Mouse (Mus musculus): ENCODE results near the gene Nktr. TPM values are rescaled to one million over a fixed set of nuclear protein-coding genes. Genes with fewer than 3 reads are reported as not detected.

The Nktr gene
- polyA plus RNA-seq, 1 experiment from 2014 or later = 64.6 TPM

DNA sequence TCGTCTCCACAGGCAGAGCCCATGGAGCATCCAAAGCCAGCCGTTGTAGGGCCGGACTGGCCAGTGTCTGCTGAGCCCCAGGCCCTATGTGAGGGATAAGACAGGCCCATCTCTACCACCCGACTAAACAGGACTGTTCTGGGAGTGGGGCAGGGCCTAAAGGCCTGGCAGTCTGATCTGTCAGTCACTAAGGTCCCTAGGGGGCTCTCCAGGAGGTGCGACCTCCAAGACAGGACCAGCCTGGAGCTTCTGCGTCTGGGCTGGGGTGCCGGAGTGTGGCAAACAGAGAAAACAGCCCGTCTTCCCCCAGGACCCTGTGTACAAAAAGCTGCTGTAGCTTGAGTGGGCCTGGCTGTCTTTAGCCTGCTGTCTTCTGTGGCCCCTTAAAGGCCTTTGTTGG, 42.8 kb downstream of the Nktr start:
- ATAC-seq (replicated peaks; ENCODE audit: insufficient number of reproducible peaks, low FRiP score, low TSS enrichment) = no peak
- Histone ChIP-seq H3K9me3 (replicated peaks; ENCODE audit: control insufficient read depth, low read length) (no peaks in the 10 kb centered on the region), H3K4me1 (ENCODE audit: control insufficient read depth, insufficient read depth, low read length) (peaks cover 30% of the 10 kb centered on the region), H3K36me3 (ENCODE audit: control insufficient read depth, insufficient read depth, low read length) (peaks cover 24% of the 10 kb centered on the region), H3K4me3 (ENCODE audit: low read depth, low read length) (no peak overlapping the region), H3K27me3 (ENCODE audit: control insufficient read depth, insufficient read depth, low read length) (no peaks in the 10 kb centered on the region; the same call in 1 of the 2 replicates), H3K27ac (ENCODE audit: low read depth, low read length) (no peak overlapping the region), H3K4me2 (no peak overlapping the region), H3K9ac (ENCODE audit: low read depth, low read length) (no peak overlapping the region)
- 66% methylated on average over 8 of the region's 8 CpGs for WGBS (ENCODE audit: insufficient replicate concordance)

DNA sequence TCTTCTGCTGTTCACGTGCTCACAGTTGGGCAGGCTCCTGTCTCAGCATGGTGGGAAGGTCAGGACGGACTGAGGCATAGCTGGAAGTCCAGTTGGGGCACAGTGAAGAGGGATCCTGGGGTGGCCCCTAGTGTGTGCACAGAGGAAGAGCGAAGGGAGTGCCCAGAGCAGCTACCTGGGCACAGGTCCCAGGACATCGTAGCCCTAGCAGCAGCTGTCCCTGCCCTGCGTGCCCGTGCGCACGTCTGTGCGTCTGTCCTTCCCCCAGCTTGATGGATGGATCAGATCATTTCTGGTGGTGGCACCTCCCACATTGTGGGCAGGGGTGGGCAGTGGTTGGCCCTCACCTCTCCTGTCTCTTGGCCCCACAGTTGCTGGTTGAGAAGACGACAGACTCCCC, 43.3 kb downstream of the Nktr start:
- Histone ChIP-seq H3K9ac (ENCODE audit: low read depth, low read length) (no peak overlapping the region), H3K27me3 (ENCODE audit: control insufficient read depth, insufficient read depth, low read length) (no peaks in the 10 kb centered on the region; the same call in 1 of the 2 replicates), H3K4me2 (no peak overlapping the region), H3K36me3 (ENCODE audit: control insufficient read depth, insufficient read depth, low read length) (peaks cover 24% of the 10 kb centered on the region), H3K27ac (ENCODE audit: low read depth, low read length) (no peak overlapping the region), H3K4me1 (ENCODE audit: control insufficient read depth, insufficient read depth, low read length) (peaks cover 30% of the 10 kb centered on the region), H3K4me3 (ENCODE audit: low read depth, low read length) (no peak overlapping the region), H3K9me3 (replicated peaks; ENCODE audit: control insufficient read depth, low read length) (no peaks in the 10 kb centered on the region)
- ATAC-seq (replicated peaks; ENCODE audit: insufficient number of reproducible peaks, low FRiP score, low TSS enrichment) = no peak
- 84% methylated on average over 10 of the region's 10 CpGs for WGBS (ENCODE audit: insufficient replicate concordance)

DNA sequence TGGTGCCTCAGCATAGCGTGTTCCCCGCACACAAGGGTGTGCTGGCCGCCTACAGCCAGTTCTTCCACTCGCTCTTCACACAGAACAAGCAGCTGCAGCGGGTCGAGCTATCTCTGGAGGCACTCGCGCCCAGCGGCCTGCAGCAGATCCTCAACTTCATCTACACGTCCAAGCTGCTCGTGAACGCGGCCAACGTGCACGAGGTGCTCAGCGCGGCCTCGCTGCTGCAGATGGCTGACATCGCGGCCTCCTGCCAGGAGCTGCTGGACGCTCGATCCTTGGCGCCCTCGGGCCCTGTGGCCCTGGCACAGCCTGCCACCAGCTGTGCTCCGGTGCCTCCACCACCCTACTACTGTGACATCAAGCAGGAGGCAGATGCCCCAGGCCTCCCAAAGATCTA, 43.8 kb downstream of the Nktr start:
- H3K4me1 ChIP-seq (ENCODE audit: control insufficient read depth, insufficient read depth, low read length) = peaks cover 28% of the 10 kb centered on the region
- no peaks in the 10 kb centered on the region for H3K9me3 ChIP-seq (replicated peaks; ENCODE audit: control insufficient read depth, low read length)
- H3K4me3 ChIP-seq (ENCODE audit: low read depth, low read length) = no peak overlapping the region
- ATAC-seq (replicated peaks; ENCODE audit: insufficient number of reproducible peaks, low FRiP score, low TSS enrichment) = no peak
- WGBS (ENCODE audit: insufficient replicate concordance) = 85% methylated on average over 25 of the region's 25 CpGs
- H3K9ac ChIP-seq (ENCODE audit: low read depth, low read length) = no peak overlapping the region
- peaks cover 24% of the 10 kb centered on the region for H3K36me3 ChIP-seq (ENCODE audit: control insufficient read depth, insufficient read depth, low read length)
- H3K27ac ChIP-seq (ENCODE audit: low read depth, low read length) = no peak overlapping the region
- no peaks in the 10 kb centered on the region; the same call in 1 of the 2 replicates for H3K27me3 ChIP-seq (ENCODE audit: control insufficient read depth, insufficient read depth, low read length)
- H3K4me2 ChIP-seq = no peak overlapping the region

DNA sequence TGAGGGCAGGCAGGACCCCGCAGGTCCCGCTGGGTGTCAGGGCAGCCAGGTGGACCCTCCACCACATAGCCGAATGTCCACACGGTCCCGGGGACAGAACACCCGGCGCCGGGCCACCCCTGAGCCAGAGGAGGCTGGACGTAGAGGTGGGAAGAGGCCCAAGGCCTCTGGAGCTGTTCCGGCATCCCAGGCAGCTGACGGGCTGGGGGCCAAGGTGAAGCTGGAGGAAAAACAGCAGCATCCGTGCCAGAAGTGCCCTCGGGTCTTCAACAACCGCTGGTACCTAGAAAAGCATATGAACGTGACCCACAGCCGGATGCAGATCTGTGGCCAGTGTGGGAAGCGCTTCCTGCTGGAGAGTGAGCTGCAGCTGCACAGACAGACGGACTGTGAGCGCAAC, 44.7 kb downstream of the Nktr start:
- 82% methylated on average over 19 of the region's 19 CpGs for WGBS (ENCODE audit: insufficient replicate concordance)
- no peak overlapping the region for H3K4me2 ChIP-seq
- no peaks in the 10 kb centered on the region for H3K9me3 ChIP-seq (replicated peaks; ENCODE audit: control insufficient read depth, low read length)
- no peak overlapping the region for H3K27ac ChIP-seq (ENCODE audit: low read depth, low read length)
- H3K36me3 ChIP-seq (ENCODE audit: control insufficient read depth, insufficient read depth, low read length) = peaks cover 24% of the 10 kb centered on the region
- no peak overlapping the region for H3K4me3 ChIP-seq (ENCODE audit: low read depth, low read length)
- H3K9ac ChIP-seq (ENCODE audit: low read depth, low read length) = no peak overlapping the region
- H3K4me1 ChIP-seq (ENCODE audit: control insufficient read depth, insufficient read depth, low read length) = peaks cover 20% of the 10 kb centered on the region
- no peaks in the 10 kb centered on the region for H3K27me3 ChIP-seq (ENCODE audit: control insufficient read depth, insufficient read depth, low read length)
- ATAC-seq (replicated peaks; ENCODE audit: insufficient number of reproducible peaks, low FRiP score, low TSS enrichment) = no peak

DNA sequence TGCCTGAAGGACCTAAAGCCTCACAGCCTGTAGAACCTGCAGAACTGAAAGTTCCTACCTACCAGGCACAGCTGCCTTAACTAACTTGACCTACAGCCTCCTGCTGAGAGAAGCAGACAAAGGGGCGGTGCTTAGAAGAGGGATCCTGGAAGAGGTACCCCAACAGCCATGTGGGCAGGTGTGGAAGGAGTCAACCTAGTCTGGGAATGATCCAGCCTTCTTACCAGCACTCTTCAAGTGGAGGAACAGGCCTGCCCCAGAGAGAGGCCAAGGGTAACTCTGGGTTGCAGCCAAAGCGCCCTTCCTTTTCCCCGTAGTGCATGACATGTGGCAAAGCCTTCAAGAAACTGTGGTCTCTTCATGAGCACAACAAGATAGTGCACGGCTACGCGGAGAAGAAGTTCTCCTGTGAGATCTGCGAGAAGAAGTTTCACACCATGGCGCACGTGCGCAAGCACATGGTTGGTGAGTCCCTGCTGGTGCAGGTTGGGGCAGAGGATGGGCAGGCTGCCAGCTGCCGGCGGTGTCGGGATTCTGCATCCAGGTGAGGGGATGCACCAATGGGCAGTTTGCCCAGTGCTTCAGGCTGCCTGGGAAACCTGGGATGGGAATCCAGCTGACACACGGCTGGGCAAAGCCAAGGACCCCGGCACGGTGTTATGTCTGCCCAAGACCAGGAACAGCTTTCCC, 46.3 kb downstream of the Nktr start:
- no peak overlapping the region for H3K27ac ChIP-seq (ENCODE audit: low read depth, low read length)
- no peak for ATAC-seq (replicated peaks; ENCODE audit: insufficient number of reproducible peaks, low FRiP score, low TSS enrichment)

DNA sequence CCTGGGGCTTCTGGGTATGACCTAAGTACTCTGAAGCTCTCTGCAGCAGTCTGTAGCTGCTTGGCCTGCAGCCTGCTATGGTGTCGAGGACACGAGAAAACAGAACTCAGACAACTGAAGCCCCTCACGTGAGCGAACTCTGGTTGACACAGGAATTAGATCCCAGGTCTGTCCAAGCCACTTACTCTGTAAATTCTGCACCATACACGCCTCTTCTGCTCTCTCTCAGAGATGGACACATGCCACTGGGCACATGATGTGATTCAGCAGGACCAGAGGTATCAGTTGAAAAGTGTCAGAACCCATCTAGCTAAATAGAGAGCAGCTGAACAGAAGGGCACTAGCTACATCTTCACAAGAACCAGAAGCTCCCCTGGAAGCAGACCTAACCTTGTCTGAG, 53.4 kb downstream of the Nktr start:
- Histone ChIP-seq H3K9ac (ENCODE audit: low read depth, low read length) (no peak overlapping the region), H3K36me3 (ENCODE audit: control insufficient read depth, insufficient read depth, low read length) (no peaks in the 10 kb centered on the region; the same call in 1 of the 2 replicates), H3K27me3 (ENCODE audit: control insufficient read depth, insufficient read depth, low read length) (peaks cover 20% of the 10 kb centered on the region), H3K4me2 (no peak overlapping the region), H3K4me3 (ENCODE audit: low read depth, low read length) (no peak overlapping the region), H3K4me1 (ENCODE audit: control insufficient read depth, insufficient read depth, low read length) (peaks cover 1% of the 10 kb centered on the region; the same call in 1 of the 2 replicates), H3K27ac (ENCODE audit: low read depth, low read length) (no peak overlapping the region), H3K9me3 (replicated peaks; ENCODE audit: control insufficient read depth, low read length) (no peaks in the 10 kb centered on the region)
- no peak for ATAC-seq (replicated peaks; ENCODE audit: insufficient number of reproducible peaks, low FRiP score, low TSS enrichment)
- WGBS (ENCODE audit: insufficient replicate concordance) = 75% methylated on average over 5 of the region's 5 CpGs

More for the DNA sequence above, 46.3 kb downstream of the Nktr start:
- no peaks in the 10 kb centered on the region for H3K27me3 ChIP-seq (ENCODE audit: control insufficient read depth, insufficient read depth, low read length)
- 88% methylated on average over 16 of the region's 16 CpGs for WGBS (ENCODE audit: insufficient replicate concordance)
- H3K4me2 ChIP-seq = no peak overlapping the region
- peaks cover 24% of the 10 kb centered on the region for H3K36me3 ChIP-seq (ENCODE audit: control insufficient read depth, insufficient read depth, low read length)
- no peak overlapping the region for H3K4me3 ChIP-seq (ENCODE audit: low read depth, low read length)
- H3K4me1 ChIP-seq (ENCODE audit: control insufficient read depth, insufficient read depth, low read length) = peaks cover 17% of the 10 kb centered on the region
- H3K9me3 ChIP-seq (replicated peaks; ENCODE audit: control insufficient read depth, low read length) = no peaks in the 10 kb centered on the region
- H3K9ac ChIP-seq (ENCODE audit: low read depth, low read length) = no peak overlapping the region

DNA sequence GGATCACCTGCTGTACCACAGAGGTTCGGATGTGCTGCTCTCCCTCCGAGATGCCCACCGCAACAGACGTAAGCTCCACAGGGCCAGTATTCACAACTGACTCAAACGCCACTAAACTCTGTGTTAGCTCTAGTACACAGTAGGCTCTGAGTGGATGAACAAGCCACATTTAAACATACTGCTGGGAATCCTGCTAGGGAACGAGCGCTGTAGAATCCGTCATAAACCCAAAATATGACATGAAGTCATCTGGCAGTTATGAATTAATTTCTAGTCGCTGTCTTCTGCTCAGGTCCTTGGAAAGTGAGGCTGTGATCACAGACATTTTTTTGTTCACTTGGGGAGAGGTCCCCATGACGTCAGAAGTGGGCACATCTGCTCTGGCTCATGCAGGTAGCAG, 57.0 kb downstream of the Nktr start:
- H3K4me2 ChIP-seq = no peak overlapping the region
- H3K4me1 ChIP-seq (ENCODE audit: control insufficient read depth, insufficient read depth, low read length) = peaks cover 12% of the 10 kb centered on the region
- no peak overlapping the region for H3K9ac ChIP-seq (ENCODE audit: low read depth, low read length)
- H3K27ac ChIP-seq (ENCODE audit: low read depth, low read length) = no peak overlapping the region
- H3K4me3 ChIP-seq (ENCODE audit: low read depth, low read length) = no peak overlapping the region
- 78% methylated on average over 10 of the region's 10 CpGs for WGBS (ENCODE audit: insufficient replicate concordance)
- H3K27me3 ChIP-seq (ENCODE audit: control insufficient read depth, insufficient read depth, low read length) = peaks cover 49% of the 10 kb centered on the region
- no peak for ATAC-seq (replicated peaks; ENCODE audit: insufficient number of reproducible peaks, low FRiP score, low TSS enrichment)
- no peaks in the 10 kb centered on the region for H3K36me3 ChIP-seq (ENCODE audit: control insufficient read depth, insufficient read depth, low read length)
- no peaks in the 10 kb centered on the region for H3K9me3 ChIP-seq (replicated peaks; ENCODE audit: control insufficient read depth, low read length)

DNA sequence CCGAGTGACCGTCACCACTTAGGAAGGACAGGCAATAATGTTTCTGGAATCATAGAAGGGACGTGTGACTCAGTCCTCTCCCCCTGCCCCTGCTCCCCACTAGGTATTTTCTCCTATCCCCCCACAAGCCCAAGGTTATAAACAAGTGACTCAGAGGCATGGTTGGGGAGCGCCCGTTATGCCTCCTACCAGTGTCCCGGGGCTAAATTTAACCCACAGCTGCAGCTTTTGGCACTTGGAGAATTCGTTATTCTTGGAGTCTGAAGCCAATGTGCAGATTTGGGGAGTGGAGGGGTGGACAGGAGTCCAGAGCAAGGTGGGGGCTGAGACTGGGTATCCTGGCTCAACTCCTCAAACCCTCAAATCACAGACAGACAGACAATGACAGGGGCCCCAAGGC, 57.5 kb downstream of the Nktr start:
- H3K9me3 ChIP-seq (replicated peaks; ENCODE audit: control insufficient read depth, low read length) = no peaks in the 10 kb centered on the region
- H3K4me2 ChIP-seq = no peak overlapping the region
- no peaks in the 10 kb centered on the region for H3K36me3 ChIP-seq (ENCODE audit: control insufficient read depth, insufficient read depth, low read length)
- peaks cover 12% of the 10 kb centered on the region for H3K4me1 ChIP-seq (ENCODE audit: control insufficient read depth, insufficient read depth, low read length)
- no peak overlapping the region for H3K27ac ChIP-seq (ENCODE audit: low read depth, low read length)
- peaks cover 49% of the 10 kb centered on the region for H3K27me3 ChIP-seq (ENCODE audit: control insufficient read depth, insufficient read depth, low read length)
- H3K4me3 ChIP-seq (ENCODE audit: low read depth, low read length) = no peak overlapping the region
- WGBS (ENCODE audit: insufficient replicate concordance) = 64% methylated on average over 7 of the region's 7 CpGs
- ATAC-seq (replicated peaks; ENCODE audit: insufficient number of reproducible peaks, low FRiP score, low TSS enrichment) = no peak
- no peak overlapping the region for H3K9ac ChIP-seq (ENCODE audit: low read depth, low read length)

DNA sequence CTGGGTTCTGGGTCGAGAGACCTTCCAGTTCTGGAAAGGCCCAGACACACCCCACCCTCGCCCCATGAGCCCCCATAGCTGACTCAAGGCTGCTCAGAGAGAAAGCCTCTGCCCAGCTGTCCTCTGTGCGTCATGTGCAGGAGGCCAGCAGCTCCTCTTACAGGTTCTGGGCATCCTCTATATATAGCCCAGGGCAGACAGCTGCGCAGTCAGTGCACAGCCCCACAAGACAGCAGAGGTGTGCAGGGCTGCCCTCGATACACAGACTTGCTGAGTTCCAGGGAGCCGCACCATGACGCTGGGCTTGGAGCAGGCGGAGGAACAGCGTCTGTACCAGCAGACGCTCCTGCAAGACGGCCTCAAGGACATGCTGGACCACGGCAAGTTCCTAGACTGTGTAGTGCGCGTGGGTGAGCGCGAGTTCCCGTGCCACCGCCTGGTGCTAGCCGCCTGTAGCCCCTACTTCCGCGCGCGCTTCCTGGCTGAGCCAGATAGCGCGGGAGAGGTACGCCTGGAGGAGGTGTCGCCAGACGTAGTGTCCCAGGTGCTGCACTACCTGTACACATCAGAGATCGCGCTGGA, 58.6 kb downstream of the Nktr start, which contains the start of gene Klhl40:
Gene Klhl40, plus strand, starts transcription at position 124 of the 582 bp plus-strand sequence.
- no peak within 1 kb of the TSS for H3K27ac ChIP-seq (ENCODE audit: low read depth, low read length)
- peak; percentile 53 for ATAC-seq (replicated peaks; ENCODE audit: insufficient number of reproducible peaks, low FRiP score, low TSS enrichment)
- WGBS (ENCODE audit: insufficient replicate concordance) = 18% methylated on average over 30 of the region's 30 CpGs
- H3K9ac ChIP-seq (ENCODE audit: low read depth, low read length) = no peak within 1 kb of the TSS
- H3K4me2 ChIP-seq = peak within 1 kb of the TSS; percentile 66
- H3K4me1 ChIP-seq (ENCODE audit: control insufficient read depth, insufficient read depth, low read length) = peaks cover 12% of the 10 kb centered on the region
- H3K9me3 ChIP-seq (replicated peaks; ENCODE audit: control insufficient read depth, low read length) = no peaks in the 10 kb centered on the region
- peaks cover 51% of the 10 kb centered on the region for H3K27me3 ChIP-seq (ENCODE audit: control insufficient read depth, insufficient read depth, low read length)
- H3K36me3 ChIP-seq (ENCODE audit: control insufficient read depth, insufficient read depth, low read length) = no peaks in the 10 kb centered on the region
- peak within 1 kb of the TSS; percentile 32 for H3K4me3 ChIP-seq (ENCODE audit: low read depth, low read length)

Measured in heart, embryonic 11.5 days (tissue).